Mouse (Mus musculus): ENCODE results near the gene Nfu1. TPM values are rescaled to one million over a fixed set of nuclear protein-coding genes. Genes with fewer than 3 reads are reported as not detected.

Nfu1 gene
- polyA plus RNA-seq, 1 experiment from 2014 or later: 109 TPM

GRCm38 (mm10) chr6:86996629-86997307 lies 12.3 kb upstream of the Nfu1 start:
- Histone ChIP-seq H3K4me3 (replicated peaks) (no peak overlapping the region), H3K9me3 (no peaks in the 10 kb centered on the region), H3K36me3 (0 out of 2 replicates have a peak, but pooled peaks cover 8% of the 10 kb centered on the region), H3K9ac (no peak overlapping the region), H3K4me2 (replicated peaks) (no peak overlapping the region), H3K27ac (no peak overlapping the region), H3K4me1 (replicated peaks) (no peaks in the 10 kb centered on the region), H3K27me3 (replicated peaks) (no peaks in the 10 kb centered on the region)
- no peak for ATAC-seq
- 80% methylated on average over 5 of the region's 5 CpGs for WGBS

- Histone ChIP-seq H3K9ac (no peak overlapping the region), H3K27me3 (replicated peaks) (no peaks in the 10 kb centered on the region), H3K36me3 (0 out of 2 replicates have a peak, but pooled peaks cover 8% of the 10 kb centered on the region), H3K4me3 (replicated peaks) (no peak overlapping the region), H3K27ac (no peak overlapping the region), H3K4me2 (replicated peaks) (no peak overlapping the region), H3K4me1 (replicated peaks) (0 out of 2 replicates have a peak, but pooled peaks cover 3% of the 10 kb centered on the region), H3K9me3 (no peaks in the 10 kb centered on the region)
- WGBS: 90% methylated on average over 6 of the region's 6 CpGs
- no peak for ATAC-seq
These were observed 11.7 kb upstream of the Nfu1 start for GRCm38 (mm10) chr6:86997360-86997759.

- no peaks in the 10 kb centered on the region for H3K27me3 ChIP-seq (replicated peaks)
- H3K4me2 ChIP-seq (replicated peaks): no peak overlapping the region
- 82% methylated on average over 6 of the region's 6 CpGs for WGBS
- H3K27ac ChIP-seq: no peak overlapping the region
- no peak overlapping the region for H3K9ac ChIP-seq
- H3K4me3 ChIP-seq (replicated peaks): no peak overlapping the region
- peak; percentile 37; the same call in 1 of the 2 replicates for ATAC-seq
- no peaks in the 10 kb centered on the region for H3K9me3 ChIP-seq
- 0 out of 2 replicates have a peak, but pooled peaks cover under 1% of the 10 kb centered on the region for H3K36me3 ChIP-seq
- H3K4me1 ChIP-seq (replicated peaks): 0 out of 2 replicates have a peak, but pooled peaks cover 5% of the 10 kb centered on the region
These were observed 7.0 kb upstream of the Nfu1 start for GRCm38 (mm10) chr6:87001995-87002394.

- Histone ChIP-seq H3K4me3 (replicated peaks) (no peak overlapping the region), H3K27me3 (replicated peaks) (no peaks in the 10 kb centered on the region), H3K4me2 (replicated peaks) (no peak overlapping the region), H3K36me3 (no peaks in the 10 kb centered on the region), H3K9me3 (no peaks in the 10 kb centered on the region), H3K9ac (no peak overlapping the region), H3K4me1 (replicated peaks) (0 out of 2 replicates have a peak, but pooled peaks cover 5% of the 10 kb centered on the region), H3K27ac (no peak overlapping the region)
- peak; percentile 71 for ATAC-seq
- 51% methylated on average over 8 of the region's 8 CpGs for WGBS
These were observed 6.4 kb upstream of the Nfu1 start for GRCm38 (mm10) chr6:87002521-87003055.

- no peaks in the 10 kb centered on the region for H3K27me3 ChIP-seq (replicated peaks)
- no peak overlapping the region for H3K9ac ChIP-seq
- no peak overlapping the region for H3K4me2 ChIP-seq (replicated peaks)
- 0 out of 2 replicates have a peak, but pooled peaks cover 5% of the 10 kb centered on the region for H3K4me1 ChIP-seq (replicated peaks)
- no peaks in the 10 kb centered on the region for H3K9me3 ChIP-seq
- H3K36me3 ChIP-seq: no peaks in the 10 kb centered on the region
- no peak overlapping the region for H3K27ac ChIP-seq
- WGBS: 89% methylated on average over 2 of the region's 2 CpGs
- ATAC-seq: no peak
- no peak overlapping the region for H3K4me3 ChIP-seq (replicated peaks)
These were observed 4.9 kb upstream of the Nfu1 start for GRCm38 (mm10) chr6:87004099-87004498.

- Histone ChIP-seq H3K4me1 (replicated peaks) (peaks cover 7% of the 10 kb centered on the region; the same call in 1 of the 2 replicates), H3K27ac (no peak overlapping the region)
- ATAC-seq: no peak
These were observed 3.5 kb upstream of the Nfu1 start for GRCm38 (mm10) chr6:87005577-87005976.

GRCm38 (mm10) chr6:87009692-87010328 lies 774 bp downstream of the Nfu1 start:
- Histone ChIP-seq H3K4me3 (replicated peaks) (peak overlapping the region; percentile 81), H3K27ac (peak overlapping the region; percentile 86), H3K4me2 (replicated peaks) (peak overlapping the region; percentile 57), H3K9me3 (no peaks in the 10 kb centered on the region), H3K4me1 (replicated peaks) (peaks cover 5% of the 10 kb centered on the region; the same call in 1 of the 2 replicates), H3K27me3 (replicated peaks) (no peaks in the 10 kb centered on the region), H3K36me3 (no peaks in the 10 kb centered on the region; the same call in 1 of the 2 replicates), H3K9ac (peak overlapping the region; percentile 94)
- ATAC-seq: peak; percentile 98
- under 1% methylated on average over 36 of the region's 36 CpGs for WGBS

More at GRCm38 (mm10) chr6:87005577-87005976, 3.5 kb upstream of the Nfu1 start:
- Histone ChIP-seq H3K9ac (no peak overlapping the region), H3K27me3 (replicated peaks) (no peaks in the 10 kb centered on the region), H3K36me3 (no peaks in the 10 kb centered on the region), H3K4me2 (replicated peaks) (no peak overlapping the region), H3K9me3 (no peaks in the 10 kb centered on the region), H3K4me3 (replicated peaks) (no peak overlapping the region)

- Histone ChIP-seq H3K4me3 (replicated peaks) (no peak overlapping the region), H3K36me3 (peaks cover 27% of the 10 kb centered on the region)
- ATAC-seq: no peak
These were observed 7.9 kb downstream of the Nfu1 start for GRCm38 (mm10) chr6:87016916-87017315.

GRCm38 (mm10) chr6:87018874-87019273 lies 9.8 kb downstream of the Nfu1 start:
- H3K27ac ChIP-seq: no peak overlapping the region
- no peak overlapping the region for H3K4me3 ChIP-seq (replicated peaks)
- H3K9ac ChIP-seq: no peak overlapping the region
- no peaks in the 10 kb centered on the region for H3K27me3 ChIP-seq (replicated peaks)
- no peaks in the 10 kb centered on the region for H3K4me1 ChIP-seq (replicated peaks)
- no peak for ATAC-seq
- H3K4me2 ChIP-seq (replicated peaks): no peak overlapping the region
- H3K36me3 ChIP-seq: peaks cover 29% of the 10 kb centered on the region
- H3K9me3 ChIP-seq: no peaks in the 10 kb centered on the region
- WGBS: 92% methylated on average over 8 of the region's 8 CpGs

More at GRCm38 (mm10) chr6:87016916-87017315, 7.9 kb downstream of the Nfu1 start:
- H3K9me3 ChIP-seq: no peaks in the 10 kb centered on the region
- no peak overlapping the region for H3K27ac ChIP-seq
- no peaks in the 10 kb centered on the region for H3K4me1 ChIP-seq (replicated peaks)
- no peaks in the 10 kb centered on the region for H3K27me3 ChIP-seq (replicated peaks)
- no peak overlapping the region for H3K9ac ChIP-seq
- 74% methylated on average over 4 of the region's 4 CpGs for WGBS
- no peak overlapping the region for H3K4me2 ChIP-seq (replicated peaks)

GRCm38 (mm10) chr6:87021791-87022190 lies 12.8 kb downstream of the Nfu1 start:
- peaks cover 35% of the 10 kb centered on the region for H3K36me3 ChIP-seq
- ATAC-seq: no peak
- no peaks in the 10 kb centered on the region for H3K4me1 ChIP-seq (replicated peaks)
- H3K9ac ChIP-seq: no peak overlapping the region
- H3K9me3 ChIP-seq: no peaks in the 10 kb centered on the region
- H3K4me2 ChIP-seq (replicated peaks): no peak overlapping the region
- H3K27ac ChIP-seq: no peak overlapping the region
- H3K27me3 ChIP-seq (replicated peaks): no peaks in the 10 kb centered on the region
- no peak overlapping the region for H3K4me3 ChIP-seq (replicated peaks)
- 98% methylated on average over 12 of the region's 12 CpGs for WGBS

GRCm38 (mm10) chr6:87026980-87027379 lies 17.9 kb downstream of the Nfu1 start:
- Histone ChIP-seq H3K36me3 (peaks cover 13% of the 10 kb centered on the region), H3K27ac (0 out of 2 replicates have a peak overlapping the region, but pooled peaks have one; percentile 66), H3K4me2 (replicated peaks) (no peak overlapping the region), H3K4me3 (replicated peaks) (no peak overlapping the region), H3K9ac (no peak overlapping the region), H3K27me3 (replicated peaks) (no peaks in the 10 kb centered on the region), H3K9me3 (no peaks in the 10 kb centered on the region), H3K4me1 (replicated peaks) (peaks cover 7% of the 10 kb centered on the region; the same call in 1 of the 2 replicates)
- peak; percentile 58 for ATAC-seq
- 59% methylated on average over 7 of the region's 7 CpGs for WGBS

- no peak for ATAC-seq
- Histone ChIP-seq H3K4me2 (replicated peaks) (no peak overlapping the region), H3K27ac (no peak overlapping the region), H3K27me3 (replicated peaks) (no peaks in the 10 kb centered on the region), H3K9ac (0 out of 2 replicates have a peak overlapping the region, but pooled peaks have one; percentile 30), H3K36me3 (peaks cover 11% of the 10 kb centered on the region), H3K4me3 (replicated peaks) (no peak overlapping the region), H3K4me1 (replicated peaks) (peaks cover 7% of the 10 kb centered on the region; the same call in 1 of the 2 replicates), H3K9me3 (no peaks in the 10 kb centered on the region)
These were observed 19.8 kb downstream of the Nfu1 start for GRCm38 (mm10) chr6:87028881-87029280.
